Mouse (Mus musculus) thymus, adult 2 months (tissue): Measurements from ENCODE around the gene Dab2ip. TPM values are rescaled to one million over a fixed set of nuclear protein-coding genes. Genes with fewer than 3 reads are reported as not detected.
A peak's percentile ranks its signal among the peaks of the same experiment; 100 is the strongest.

Experiments used
- DNase-seq: peaks from one replicate; pipeline ENCODE4 v3.0.0; 2021
- H3K27ac ChIP-seq: fragments of 200-500 bp; 2 replicates; pipeline ENCODE4 v1.5.1; 2012; ENCODE audit warnings: low read length, control low read depth; ENCODE audit not compliant: control insufficient read depth, insufficient read depth
- H3K27me3 ChIP-seq: fragments of 200-500 bp; 2 replicates; pipeline ENCODE4 v1.6.1; 2012; ENCODE audit warnings: mild to moderate bottlenecking, low read length, moderate library complexity, mixed read lengths; ENCODE audit not compliant: control insufficient read depth, insufficient read depth
- H3K36me3 ChIP-seq: fragments of 200-500 bp; 2 replicates; pipeline ENCODE4 v1.6.1; 2012; ENCODE audit warnings: mild to moderate bottlenecking, low read length, moderate library complexity; ENCODE audit not compliant: control insufficient read depth, insufficient read depth
- H3K4me1 ChIP-seq: fragments of 200-500 bp; replicated peaks from 2 replicates; pipeline ENCODE4 v1.6.1; 2012; ENCODE audit warnings: low read length; ENCODE audit not compliant: control insufficient read depth, insufficient read depth
- H3K4me3 ChIP-seq: fragments of 200-500 bp; 2 replicates; pipeline ENCODE4 v1.5.1; 2012; ENCODE audit warnings: mild to moderate bottlenecking, low read length, control low read depth, moderate library complexity; ENCODE audit not compliant: control insufficient read depth, insufficient read depth
- CTCF ChIP-seq: fragments of 200-500 bp; IDR thresholded peaks from 2 replicates; pipeline ENCODE4 v1.5.1; 2012; ENCODE audit warnings: mild to moderate bottlenecking, control low read depth, low read length, moderate library complexity, borderline replicate concordance; ENCODE audit not compliant: control insufficient read depth, poor library complexity, insufficient read depth; ENCODE audit errors: extremely low read depth
- POLR2A ChIP-seq: fragments of 200-500 bp; IDR thresholded peaks from 2 replicates; pipeline ENCODE4 v1.6.1; 2012; ENCODE audit warnings: mild to moderate bottlenecking, low read length, control low read depth, moderate library complexity; ENCODE audit not compliant: control insufficient read depth, poor library complexity, insufficient read depth; ENCODE audit errors: extremely low read depth
- WGBS: fragments of 180-500 bp; shearing (Covaris S2); methylation state at CpG from one replicate; pipeline ENCODE4 v1.1.7; 2018; 5-methylcytosine and 5-hydroxymethylcytosine counted together
- polyA plus RNA-seq: library from polyadenylated mRNA; depleted of rRNA; stranded (reverse); fragments of >200 nt; gene quantifications from 2 replicates; pipeline ENCODE4 v1.2.3, GENCODE M21; 2012; rRNA removed

Dab2ip gene
- polyA plus RNA-seq, result 36.2 and 38.8 TPM in 2 replicates

GRCm38 (mm10) chr2:35557911-35558825 is at the start of gene Dab2ip:
Dab2ip (plus strand) TSS chr2:35558266.
- WGBS, result 88% methylated on average over 29 of the region's 29 CpGs

GRCm38 (mm10) chr2:35508597-35509342 is 49.3 kb upstream of the Dab2ip start:
- H3K27ac ChIP-seq, result peak overlapping the region; percentile 5; the same call in 1 of the 2 replicates
- H3K27me3 ChIP-seq, result no peaks in the 10 kb centered on the region
- H3K36me3 ChIP-seq, result no peaks in the 10 kb centered on the region
- H3K4me3 ChIP-seq, result no peak overlapping the region
- no peak for DNase-seq
- TF ChIP-seq CTCF (no peak), POLR2A (no peak)
- 61% methylated on average over 10 of the region's 10 CpGs for WGBS
- H3K4me1 ChIP-seq, result peaks cover 55% of the 10 kb centered on the region

More at GRCm38 (mm10) chr2:35557911-35558825, at the start of gene Dab2ip:
- TF ChIP-seq POLR2A, result no peak
- Histone ChIP-seq H3K4me1 (no peaks in the 10 kb centered on the region), H3K27me3 (no peaks in the 10 kb centered on the region), H3K36me3 (no peaks in the 10 kb centered on the region), H3K27ac (no peak within 1 kb of the TSS), H3K4me3 (no peak within 1 kb of the TSS)
- DNase-seq, result no peak

DNA sequence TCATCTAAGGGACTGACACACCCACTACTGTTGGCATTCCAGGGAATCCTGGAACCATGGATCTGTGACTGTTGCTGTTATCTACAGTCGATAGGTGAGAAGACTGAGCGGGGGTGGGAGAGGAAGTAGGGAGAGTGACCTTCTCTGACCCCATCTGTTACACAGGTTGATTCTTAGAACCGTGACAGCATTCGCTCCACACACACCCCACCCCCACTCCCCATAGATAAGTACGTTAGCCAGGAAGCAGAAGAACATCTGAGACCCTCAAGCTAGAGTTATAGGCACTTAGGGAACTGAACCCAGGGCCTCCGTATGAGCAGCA is 48.8 kb upstream of the Dab2ip start:
- TF ChIP-seq POLR2A (no peak), CTCF (no peak)
- no peak overlapping the region for H3K27ac ChIP-seq

DNA sequence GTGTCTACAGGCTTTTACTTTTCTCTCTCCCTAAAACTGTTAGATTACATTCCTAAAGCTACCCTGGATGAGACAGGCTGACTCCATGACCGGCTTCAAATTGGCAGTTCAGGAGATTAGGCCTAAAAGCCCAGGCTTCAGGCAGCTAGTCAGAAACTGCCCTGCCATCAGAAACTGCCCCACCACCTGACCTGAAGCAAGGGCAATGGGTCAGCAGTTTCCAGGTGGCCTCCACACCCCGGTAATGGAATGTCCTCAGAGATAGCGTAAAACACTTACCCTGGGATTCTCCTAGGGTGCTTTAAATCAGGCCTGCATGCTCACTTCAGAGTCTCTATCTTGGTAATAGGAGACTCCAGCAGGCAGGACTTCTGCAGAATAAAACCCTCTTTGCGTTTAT is 48.2 kb upstream of the Dab2ip start:
- no peaks in the 10 kb centered on the region for H3K27me3 ChIP-seq
- no peak for TF ChIP-seq CTCF
- no peak for TF ChIP-seq POLR2A
- no peak overlapping the region for H3K4me3 ChIP-seq
- H3K36me3 ChIP-seq, result no peaks in the 10 kb centered on the region
- H3K4me1 ChIP-seq, result peaks cover 45% of the 10 kb centered on the region
- no peak overlapping the region for H3K27ac ChIP-seq
- DNase-seq, result no peak
- 95% methylated on average over 4 of the region's 4 CpGs for WGBS

More for the DNA sequence above, 48.8 kb upstream of the Dab2ip start:
- H3K4me3 ChIP-seq, result no peak overlapping the region
- H3K27me3 ChIP-seq, result no peaks in the 10 kb centered on the region
- no peaks in the 10 kb centered on the region for H3K36me3 ChIP-seq
- no peak for DNase-seq
- peaks cover 49% of the 10 kb centered on the region for H3K4me1 ChIP-seq
- 32% methylated on average over 6 of the region's 6 CpGs for WGBS

GRCm38 (mm10) chr2:35510920-35511319 is 47.1 kb upstream of the Dab2ip start:
- Histone ChIP-seq H3K4me1 (peaks cover 36% of the 10 kb centered on the region), H3K36me3 (no peaks in the 10 kb centered on the region), H3K4me3 (no peak overlapping the region), H3K27ac (no peak overlapping the region), H3K27me3 (no peaks in the 10 kb centered on the region)
- TF ChIP-seq CTCF, result no peak
- no peak for TF ChIP-seq POLR2A
- no peak for DNase-seq
- 70% methylated on average over 1 of the region's 1 CpGs for WGBS

DNA sequence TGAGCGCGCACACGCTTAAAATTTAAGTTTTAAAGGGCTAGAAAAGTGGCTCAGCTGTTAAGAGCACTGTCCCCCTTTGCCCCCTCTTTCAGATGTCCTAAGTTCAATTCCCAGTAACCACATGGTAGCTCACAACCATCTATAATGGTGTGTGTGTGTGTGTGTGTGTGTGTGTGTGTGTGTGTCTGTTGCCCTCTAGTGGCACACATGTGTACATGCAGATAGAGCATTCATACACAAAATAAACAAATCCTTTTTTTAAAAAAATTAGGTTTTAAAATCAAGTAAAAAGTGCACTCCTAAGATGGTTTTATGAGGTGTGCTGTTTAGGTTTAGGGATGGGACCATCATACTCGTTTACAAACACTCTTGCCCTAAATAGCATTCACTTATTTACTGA is 45.8 kb upstream of the Dab2ip start:
- Histone ChIP-seq H3K27me3 (no peaks in the 10 kb centered on the region), H3K36me3 (no peaks in the 10 kb centered on the region), H3K27ac (no peak overlapping the region), H3K4me3 (no peak overlapping the region), H3K4me1 (peaks cover 25% of the 10 kb centered on the region)
- DNase-seq, result no peak
- WGBS, result 91% methylated on average over 4 of the region's 4 CpGs
- TF ChIP-seq POLR2A (no peak), CTCF (no peak)
